Mouse (Mus musculus) limb, embryonic 14.5 days (tissue): ENCODE measurements around the gene Ssrp1. TPM values are rescaled to one million over a fixed set of nuclear protein-coding genes. Genes with fewer than 3 reads are reported as not detected.

ENCODE experiments used
- ATAC-seq: fragments of 200-750 bp; cut with Nextera tagmentation; 2 replicates; pipeline ENCODE4 v1.8.0; 2017; ENCODE audit warnings: low read depth, moderate number of reproducible peaks, moderate TSS enrichment; ENCODE audit not compliant: low FRiP score
- DNase-seq: peaks from one replicate; pipeline ENCODE4 v3.0.0-alpha.2; 2015; ENCODE audit warnings: low spot score
- H3K27ac ChIP-seq: fragments of 300-500 bp; sonication (generic); replicated peaks from 2 replicates; pipeline ENCODE4 v1.5.1; 2014; ENCODE audit warnings: low read depth, mild to moderate bottlenecking, low read length, moderate library complexity, mixed read lengths
- H3K27me3 ChIP-seq: fragments of 300-500 bp; sonication (generic); 2 replicates; pipeline ENCODE4 v1.6.1; 2014; ENCODE audit warnings: low read length, mixed read lengths; ENCODE audit not compliant: control insufficient read depth, insufficient read depth
- H3K36me3 ChIP-seq: fragments of 300-500 bp; sonication (generic); 2 replicates; pipeline ENCODE4 v1.6.1; 2014; ENCODE audit warnings: mild to moderate bottlenecking, low read length, moderate library complexity, mixed read lengths; ENCODE audit not compliant: control insufficient read depth, insufficient read depth
- H3K4me1 ChIP-seq: fragments of 300-500 bp; sonication (generic); 2 replicates; pipeline ENCODE4 v1.6.1; 2014; ENCODE audit warnings: antibody characterized with exemption, low read length, mixed read lengths; ENCODE audit not compliant: control insufficient read depth, insufficient read depth
- H3K4me2 ChIP-seq: fragments of 300-500 bp; sonication (generic); replicated peaks from 2 replicates; pipeline ENCODE4 v1.6.1; 2014; ENCODE audit warnings: low read depth, mild to moderate bottlenecking, low read length, moderate library complexity; ENCODE audit not compliant: severe bottlenecking
- H3K4me3 ChIP-seq: fragments of 300-500 bp; sonication (generic); replicated peaks from 2 replicates; pipeline ENCODE4 v1.5.1; 2014; ENCODE audit warnings: low read length
- H3K9ac ChIP-seq: fragments of 300-500 bp; sonication (generic); 2 replicates; pipeline ENCODE4 v1.6.1; 2014; ENCODE audit warnings: mild to moderate bottlenecking, low read depth, low read length, moderate library complexity; ENCODE audit not compliant: severe bottlenecking
- H3K9me3 ChIP-seq: fragments of 300-500 bp; sonication (generic); 2 replicates; pipeline ENCODE4 v1.6.1; 2016; ENCODE audit warnings: low read length; ENCODE audit not compliant: control insufficient read depth
- POLR2A ChIP-seq: fragments of 200-500 bp; IDR thresholded peaks from 2 replicates; pipeline ENCODE4 v1.8.0; 2012; ENCODE audit warnings: inconsistent platforms, mild to moderate bottlenecking, moderate library complexity, borderline replicate concordance; ENCODE audit not compliant: insufficient read depth, insufficient read length; ENCODE audit errors: extremely low read depth
- WGBS: fragments of 180-500 bp; shearing (Covaris S2); extraction: QIAGEN DNeasy Blood & Tissue Kit; methylation state at CpG from one replicate; pipeline ENCODE4 v1.1.7; 2014; 5-methylcytosine and 5-hydroxymethylcytosine counted together
- polyA plus RNA-seq, 2 experiments: library from polyadenylated mRNA; depleted of rRNA in 1 of 2; stranded (reverse) in 1 of 2; unstranded in 1 of 2; fragments of >200 nt; fragmentation: Nextera tagmentation in 1 of 2; extraction: Ambion mirVana in 1 of 2; gene quantifications; 2 replicates each; pipeline versions ENCODE4 v1.2.1 to v1.2.3; 2012 to 2014

The Ssrp1 gene
- polyA plus RNA-seq, 2 experiments: 242 to 256 TPM

GRCm38 (mm10) chr2:85036507-85037046 lies 457 bp upstream of the Ssrp1 start:
- peak overlapping the region; percentile 97 for H3K9ac ChIP-seq
- TF ChIP-seq POLR2A: no peak
- peaks cover 12% of the 10 kb centered on the region for H3K4me1 ChIP-seq
- no peaks in the 10 kb centered on the region for H3K9me3 ChIP-seq
- peak overlapping the region; percentile 81 for H3K4me3 ChIP-seq
- DNase-seq: no peak
- H3K27me3 ChIP-seq: no peaks in the 10 kb centered on the region
- peak; percentile 44 for ATAC-seq
- H3K27ac ChIP-seq: peak overlapping the region; percentile 22
- peaks cover 24% of the 10 kb centered on the region for H3K36me3 ChIP-seq
- WGBS: 6% methylated on average over 11 of the region's 11 CpGs
- peak overlapping the region; percentile 55 for H3K4me2 ChIP-seq

- Histone ChIP-seq H3K36me3 (peaks cover 42% of the 10 kb centered on the region), H3K27me3 (no peaks in the 10 kb centered on the region), H3K4me2 (peak overlapping the region; percentile 60), H3K9ac (peak overlapping the region; percentile 97), H3K4me1 (peaks cover 12% of the 10 kb centered on the region), H3K27ac (no peak overlapping the region), H3K4me3 (peak overlapping the region; percentile 81), H3K9me3 (no peaks in the 10 kb centered on the region)
- WGBS: 88% methylated on average over 13 of the region's 13 CpGs
- no peak for ATAC-seq
- DNase-seq: no peak
- no peak for TF ChIP-seq POLR2A
Observed at GRCm38 (mm10) chr2:85038336-85038735, 1.3 kb downstream of the Ssrp1 start.

GRCm38 (mm10) chr2:85043623-85044022 lies 6.6 kb downstream of the Ssrp1 start:
- H3K36me3 ChIP-seq: peaks cover 79% of the 10 kb centered on the region
- 82% methylated on average over 7 of the region's 7 CpGs for WGBS
- no peak overlapping the region for H3K9ac ChIP-seq
- H3K27ac ChIP-seq: no peak overlapping the region
- no peaks in the 10 kb centered on the region for H3K9me3 ChIP-seq
- TF ChIP-seq POLR2A: no peak
- H3K4me3 ChIP-seq: no peak overlapping the region
- DNase-seq (no peak), ATAC-seq (no peak)
- H3K4me1 ChIP-seq: peaks cover 3% of the 10 kb centered on the region; the same call in 1 of the 2 replicates
- H3K4me2 ChIP-seq: no peak overlapping the region
- H3K27me3 ChIP-seq: no peaks in the 10 kb centered on the region

GRCm38 (mm10) chr2:85046222-85046621 lies 9.2 kb downstream of the Ssrp1 start:
- Histone ChIP-seq H3K4me2 (no peak overlapping the region), H3K9ac (no peak overlapping the region), H3K27ac (no peak overlapping the region), H3K27me3 (no peaks in the 10 kb centered on the region), H3K4me1 (peaks cover 18% of the 10 kb centered on the region), H3K4me3 (no peak overlapping the region), H3K9me3 (no peaks in the 10 kb centered on the region), H3K36me3 (peaks cover 58% of the 10 kb centered on the region)
- WGBS: 85% methylated on average over 8 of the region's 8 CpGs
- TF ChIP-seq POLR2A: no peak
- ATAC-seq: no peak
- no peak for DNase-seq

GRCm38 (mm10) chr2:85047081-85047480 lies 10.0 kb downstream of the Ssrp1 start:
- ATAC-seq (no peak), DNase-seq (no peak)
- Histone ChIP-seq H3K27ac (0 out of 2 replicates have a peak overlapping the region, but pooled peaks have one; percentile 95), H3K4me1 (peaks cover 18% of the 10 kb centered on the region), H3K9me3 (no peaks in the 10 kb centered on the region), H3K4me3 (peak overlapping the region; percentile 71), H3K9ac (peak overlapping the region; percentile 73; the same call in 1 of the 2 replicates), H3K4me2 (peak overlapping the region; percentile 71), H3K36me3 (peaks cover 55% of the 10 kb centered on the region), H3K27me3 (no peaks in the 10 kb centered on the region)
- no peak for TF ChIP-seq POLR2A
- 47% methylated on average over 10 of the region's 10 CpGs for WGBS
